Mouse (Mus musculus) brain, embryonic 18.5 days (tissue): ENCODE results near the gene Lsm2.
"Not testable (repeated sequence)": the region's sequence is repeated elsewhere in the genome, so short reads cannot be mapped to it uniquely, and the experiment has no call there.

Source experiments
- DNase-seq: peaks from one replicate; pipeline ENCODE4 v3.0.0-alpha.2; 2012; ENCODE audit warnings: low read depth, low spot score

Lsm2 gene

GRCm38 (mm10) chr17:35029691-35030532 is 48.2 kb downstream of the Lsm2 start:
- DNase-seq, result no peak

DNA sequence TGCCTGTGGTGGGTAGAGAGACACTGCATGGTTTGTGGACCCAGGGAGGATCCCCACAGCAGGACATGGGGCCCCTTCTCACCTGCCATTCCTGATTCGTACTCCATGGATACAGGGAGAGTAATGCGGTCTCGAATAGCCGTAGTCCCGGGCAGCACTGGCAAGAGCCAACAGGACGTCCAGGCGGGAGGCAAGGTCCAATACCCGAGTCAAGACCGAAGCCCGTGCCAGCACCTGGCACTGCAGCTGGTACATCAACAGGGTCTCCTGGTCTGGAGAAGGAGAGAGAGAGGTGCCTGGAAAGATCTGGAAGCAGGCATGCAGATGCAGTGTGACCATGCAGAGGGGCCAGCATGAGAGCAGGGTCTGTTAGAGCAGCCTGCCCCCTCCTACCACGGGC is 49.6 kb downstream of the Lsm2 start:
- DNase-seq, result no peak

DNA sequence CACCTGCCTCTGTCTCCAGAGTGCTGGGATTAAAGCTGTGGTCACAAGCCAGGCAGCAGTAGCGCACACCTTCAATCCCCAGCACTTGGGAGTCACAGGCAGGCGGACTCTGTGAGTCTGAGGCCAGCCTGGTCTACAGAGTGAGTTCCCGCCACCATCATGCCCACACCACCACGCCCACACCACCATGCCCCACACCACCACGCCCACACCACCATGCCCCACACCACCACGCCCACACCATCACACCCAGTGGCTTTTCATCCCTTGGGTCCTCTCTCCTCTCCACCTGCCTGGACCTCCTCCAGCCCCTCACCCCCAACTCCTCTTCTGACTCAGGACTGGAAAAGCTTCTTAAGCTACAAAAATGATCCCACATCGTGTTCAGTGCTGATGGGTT is 50.2 kb downstream of the Lsm2 start:
- no peak for DNase-seq

DNA sequence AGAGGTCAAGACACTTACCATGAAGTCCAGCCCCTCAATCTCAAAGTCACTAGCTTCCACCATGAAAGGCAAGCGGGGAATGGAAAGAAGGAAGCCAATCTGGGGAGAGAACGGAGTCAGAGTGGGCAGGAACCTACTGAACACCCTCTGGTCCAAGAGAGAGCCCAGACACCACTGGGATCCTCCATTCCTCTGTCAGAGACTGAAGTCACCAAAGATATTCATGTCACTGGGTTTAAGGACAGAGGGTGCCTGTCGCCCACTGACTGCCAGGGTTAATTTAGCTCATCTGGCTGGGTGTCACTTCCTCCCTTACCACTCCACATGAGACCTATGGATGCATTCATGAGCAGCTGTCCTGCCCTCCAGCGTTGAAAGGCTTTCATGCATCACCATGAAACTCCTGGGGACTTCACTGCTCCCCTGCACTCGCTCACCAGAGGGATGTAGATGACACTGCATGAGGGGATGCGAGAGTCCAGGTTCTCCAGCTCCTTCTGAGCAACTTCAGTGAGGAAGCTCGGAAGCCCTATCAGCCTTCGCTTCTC is 50.7 kb downstream of the Lsm2 start:
- no peak for DNase-seq

- DNase-seq, result not testable (repeated sequence)
Observed at GRCm38 (mm10) chr17:35033703-35034102, 52.0 kb downstream of the Lsm2 start.

GRCm38 (mm10) chr17:35034896-35035295 is 53.2 kb downstream of the Lsm2 start:
- DNase-seq, result no peak
